Mouse (Mus musculus): Measurements from ENCODE around the gene Rcc2.
A peak's percentile ranks its signal among the peaks of the same experiment; 100 is the strongest.

Rcc2 gene

DNA sequence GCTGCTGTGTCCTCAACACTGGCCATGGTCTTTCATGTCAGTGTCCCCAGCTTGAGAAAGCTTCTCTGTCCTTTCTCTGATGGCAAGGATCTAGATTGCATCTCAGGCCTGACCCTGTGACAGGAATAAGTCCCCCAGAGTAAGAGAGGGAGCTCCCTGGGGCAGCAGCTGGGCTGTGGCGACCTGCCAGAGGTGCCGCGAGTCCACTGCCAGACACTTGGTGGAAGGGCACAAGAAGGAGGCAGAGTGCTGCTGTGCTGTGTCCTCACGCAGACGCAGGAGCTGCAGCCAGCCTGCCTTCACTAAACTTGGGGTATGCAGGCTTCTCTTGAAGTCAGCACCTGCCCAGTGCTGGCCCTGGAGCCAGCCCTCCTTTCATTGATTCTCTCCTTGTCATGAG lies 11.0 kb downstream of the Rcc2 start:
- DNase-seq = no peak

GRCm38 (mm10) chr4:140713480-140714365 lies 13.4 kb downstream of the Rcc2 start:
- peak; percentile 58 to 66 for DNase-seq

GRCm38 (mm10) chr4:140714586-140714985 lies 14.2 kb downstream of the Rcc2 start:
- DNase-seq = no peak

GRCm38 (mm10) chr4:140716994-140717393 lies 16.7 kb downstream of the Rcc2 start:
- DNase-seq = no peak

- no peak for DNase-seq
These were observed 18.1 kb downstream of the Rcc2 start for GRCm38 (mm10) chr4:140718436-140718835.

DNA sequence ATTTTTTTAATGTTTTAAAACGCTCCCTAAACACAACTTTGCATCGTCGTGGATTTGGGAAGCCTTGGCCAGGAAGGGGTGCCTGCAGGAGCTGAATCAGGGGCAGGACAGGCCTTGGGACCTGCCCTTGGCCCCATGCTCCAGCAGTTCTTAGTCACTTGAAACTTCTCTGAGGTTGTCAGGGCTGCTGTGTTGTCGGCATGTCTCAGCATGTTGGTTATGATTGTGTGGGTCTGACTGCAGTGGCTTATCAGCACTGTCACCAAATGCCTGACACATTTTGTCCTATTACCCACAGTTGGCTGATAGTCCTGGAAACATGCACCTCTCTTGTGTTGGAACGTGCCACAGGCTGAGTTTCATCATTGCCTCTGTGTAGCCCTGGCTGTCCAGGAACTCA lies 19.8 kb downstream of the Rcc2 start:
- DNase-seq = no peak

DNA sequence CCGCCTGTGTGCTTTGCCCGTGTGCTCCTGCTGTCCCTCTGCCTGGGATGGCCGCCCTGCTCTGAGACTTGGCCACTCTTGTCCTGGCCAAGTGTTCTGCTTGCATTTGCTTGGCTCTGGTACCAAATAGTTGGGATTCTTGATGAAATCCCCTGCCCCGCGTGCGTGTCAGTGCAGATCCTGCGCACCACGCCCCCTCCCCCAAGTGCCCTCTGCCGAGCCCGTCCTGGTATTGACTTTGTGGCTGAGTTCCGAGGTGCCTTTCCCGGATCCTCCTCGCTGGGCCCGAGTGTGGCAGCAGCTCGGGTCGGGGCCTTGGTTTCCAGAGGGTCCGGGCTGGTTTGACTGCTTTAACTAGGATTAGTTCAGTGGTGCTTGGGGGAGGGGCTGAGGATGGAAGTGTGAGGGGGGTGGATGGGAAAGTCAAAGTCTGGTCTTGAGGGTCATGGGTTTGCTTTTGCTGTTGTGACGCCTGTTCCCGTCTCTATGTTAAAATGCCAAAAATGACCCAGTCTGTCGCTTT lies 21.7 kb downstream of the Rcc2 start:
- no peak for DNase-seq

DNA sequence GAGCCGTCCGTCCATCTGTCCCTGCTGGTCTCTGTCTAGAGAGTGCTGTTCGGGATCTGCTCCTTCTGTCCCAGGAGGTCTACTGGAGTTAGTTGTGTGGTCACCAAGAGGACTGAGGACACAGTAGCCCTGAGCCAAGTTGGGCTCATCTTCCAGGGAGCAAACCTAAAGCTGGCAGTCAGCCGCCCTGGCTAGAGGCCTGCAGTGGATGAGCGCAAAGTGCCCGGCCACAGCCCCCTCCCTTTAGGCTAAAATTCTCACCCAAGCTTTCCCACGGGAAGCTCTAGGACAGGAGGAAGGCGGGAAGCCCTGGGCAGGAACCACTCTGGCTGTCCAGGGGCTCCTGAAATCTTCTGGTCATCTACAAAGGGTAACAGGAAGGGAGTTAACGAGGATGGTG lies 22.4 kb downstream of the Rcc2 start:
- DNase-seq = no peak

DNA sequence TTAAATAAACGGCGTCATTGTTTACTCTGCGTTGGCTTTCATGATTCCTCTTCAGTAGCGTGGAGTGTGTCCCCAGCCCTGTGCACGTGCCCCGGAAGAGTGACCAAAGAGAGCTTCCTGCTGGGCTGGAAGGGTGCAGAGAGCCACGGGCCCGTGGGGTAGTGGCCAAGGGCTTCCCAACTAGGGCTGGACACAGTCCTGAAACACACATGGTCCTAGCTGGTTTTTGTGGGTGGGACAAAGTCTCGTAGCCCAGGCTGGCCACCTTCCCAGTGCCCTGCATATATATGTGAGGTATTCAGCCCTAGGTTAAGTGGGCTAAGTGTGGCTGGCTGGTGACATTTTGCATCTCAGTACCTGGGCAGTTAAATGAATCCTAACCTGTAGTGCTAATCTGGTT lies 22.9 kb downstream of the Rcc2 start:
- no peak for DNase-seq

DNA sequence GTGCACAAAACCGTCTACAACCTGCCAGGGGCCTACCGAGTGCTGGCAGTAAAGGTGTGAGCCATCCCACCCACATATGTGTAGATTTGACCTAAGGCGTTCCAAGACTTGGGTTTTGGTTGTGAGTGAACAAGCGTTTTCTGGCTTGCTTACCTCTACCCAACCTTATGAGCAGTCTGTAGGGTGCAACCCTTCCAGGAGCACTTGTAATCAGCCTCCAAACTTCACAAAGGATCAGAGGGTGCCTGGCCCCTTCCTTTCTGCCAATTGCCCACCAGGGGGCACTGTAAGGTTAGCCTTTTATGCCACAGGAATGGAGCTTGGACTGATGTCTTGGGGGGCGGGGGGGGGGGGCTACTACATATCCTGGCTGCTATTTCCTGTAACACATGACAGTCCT lies 23.5 kb downstream of the Rcc2 start:
- no peak for DNase-seq

GRCm38 (mm10) chr4:140724739-140725138 lies 24.4 kb downstream of the Rcc2 start:
- no peak for DNase-seq

GRCm38 (mm10) chr4:140726907-140727306 lies 26.6 kb downstream of the Rcc2 start:
- no peak for DNase-seq

- no peak for DNase-seq
These were observed 31.3 kb downstream of the Rcc2 start for GRCm38 (mm10) chr4:140731654-140732053.

GRCm38 (mm10) chr4:140732871-140733270 lies 32.5 kb downstream of the Rcc2 start:
- DNase-seq = no peak

DNA sequence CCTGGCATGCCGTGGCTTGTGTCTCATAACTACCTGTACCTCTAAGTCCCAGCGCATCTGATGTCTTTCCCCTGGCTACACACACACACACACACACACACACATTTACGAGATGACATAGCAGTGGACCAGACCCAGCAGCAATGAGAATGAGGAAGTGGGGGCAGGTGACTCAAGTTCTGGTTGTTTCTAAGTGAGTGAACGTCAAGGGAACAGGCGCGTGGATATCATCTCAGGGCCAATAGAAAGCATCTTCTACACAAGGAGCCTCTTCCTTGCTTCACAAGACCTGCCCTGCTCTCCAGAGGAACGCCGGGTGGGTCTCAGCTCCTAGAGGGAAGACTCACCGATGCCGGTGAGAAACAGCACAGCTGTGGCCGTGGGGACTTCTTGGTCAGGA lies 40.3 kb downstream of the Rcc2 start:
- DNase-seq = no peak

DNA sequence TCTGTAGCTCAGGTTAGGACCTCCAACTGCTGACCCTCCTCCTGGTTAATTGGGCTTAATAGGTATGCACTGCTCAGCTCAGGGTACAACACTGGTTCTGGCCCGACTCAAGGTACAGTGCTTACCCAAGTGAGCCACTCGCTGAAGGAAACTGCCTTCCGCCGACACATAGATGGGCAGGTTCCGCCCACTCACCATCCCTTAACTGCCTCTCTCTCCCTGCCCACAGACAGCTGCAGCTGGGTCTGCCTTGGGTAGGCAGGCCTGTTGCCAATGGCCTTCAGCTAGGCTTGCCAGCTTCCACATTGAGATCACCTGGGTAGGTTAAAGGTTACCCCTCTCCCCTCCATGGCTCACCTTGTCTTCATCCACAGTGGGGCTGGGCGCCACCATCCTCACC lies 41.1 kb downstream of the Rcc2 start:
- DNase-seq = no peak

DNA sequence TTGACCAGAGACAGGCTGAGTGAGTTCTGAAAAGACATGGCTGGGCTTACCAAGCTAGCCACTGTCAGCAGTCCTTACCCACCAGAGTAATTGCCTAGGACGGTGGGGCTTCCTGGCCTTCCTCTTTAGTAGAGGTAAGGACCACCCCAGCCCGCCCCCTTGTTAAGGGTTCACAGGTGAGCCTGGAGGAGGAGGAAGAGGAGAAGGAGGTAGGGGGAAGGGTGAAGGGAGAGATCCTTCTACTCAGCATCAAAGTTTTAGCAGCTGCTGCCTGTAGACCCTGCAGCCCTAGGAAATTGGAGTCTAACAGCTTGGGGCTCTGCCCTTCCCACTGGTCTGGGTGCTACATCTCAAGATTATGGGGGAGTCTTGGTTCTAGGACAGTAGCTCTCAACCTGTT lies 42.2 kb downstream of the Rcc2 start, which contains the start of gene Padi6:
Gene Padi6, minus strand, starts transcription at position 101 of the 400 bp plus-strand sequence.
- no peak for DNase-seq

DNA sequence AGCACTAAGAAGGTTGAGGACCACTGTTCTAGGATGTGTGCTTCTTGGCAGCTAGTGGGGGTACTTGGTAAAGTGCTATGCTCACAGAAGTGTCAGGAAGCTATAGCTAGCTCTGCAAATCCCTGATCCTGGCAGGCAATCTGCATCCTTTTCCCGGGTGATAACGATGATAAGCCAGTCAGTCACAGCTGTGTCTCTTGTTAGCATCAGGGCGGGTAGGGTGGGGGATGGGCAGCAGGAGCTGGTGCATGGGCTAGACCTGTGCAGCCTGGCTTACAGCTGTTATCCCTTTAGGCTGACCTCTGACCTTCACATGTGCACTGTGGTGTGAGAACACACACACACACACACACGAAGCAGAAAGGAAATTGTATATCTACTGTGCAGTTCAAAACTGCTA lies 42.7 kb downstream of the Rcc2 start:
- DNase-seq = no peak

DNA sequence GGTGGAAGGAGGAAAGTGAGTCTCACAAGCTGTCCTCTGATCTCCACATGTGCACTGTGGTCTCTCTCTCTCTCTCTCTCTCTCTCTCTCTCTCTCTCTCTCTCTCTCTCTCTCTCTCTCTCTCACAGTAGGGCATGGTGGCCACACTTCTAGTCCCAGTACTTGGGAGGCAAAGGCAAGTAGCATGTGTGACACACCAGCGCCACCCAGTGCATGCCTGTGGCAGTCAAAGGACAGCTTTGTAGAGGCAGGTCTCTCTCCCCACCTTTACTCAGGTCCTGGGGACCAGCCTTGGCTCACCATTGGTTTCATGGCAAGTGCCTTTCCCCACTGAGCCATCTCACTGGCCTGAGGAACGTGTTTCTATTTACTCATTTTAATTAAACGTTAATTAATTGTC lies 44.3 kb downstream of the Rcc2 start:
- DNase-seq = peak; percentile 30 to 52

- DNase-seq = no peak
These were observed 47.6 kb downstream of the Rcc2 start for GRCm38 (mm10) chr4:140747978-140748377.

- DNase-seq = peak; percentile 83 to 89
These were observed 50.0 kb downstream of the Rcc2 start for GRCm38 (mm10) chr4:140750328-140750727.

GRCm38 (mm10) chr4:140753366-140753765 lies 53.0 kb downstream of the Rcc2 start:
- DNase-seq = peak in 1 of 2 experiments; percentile 30

GRCm38 (mm10) chr4:140755811-140756210 lies 55.5 kb downstream of the Rcc2 start:
- DNase-seq = no peak

- no peak for DNase-seq
These were observed 61.3 kb downstream of the Rcc2 start for GRCm38 (mm10) chr4:140761601-140762000.

DNA sequence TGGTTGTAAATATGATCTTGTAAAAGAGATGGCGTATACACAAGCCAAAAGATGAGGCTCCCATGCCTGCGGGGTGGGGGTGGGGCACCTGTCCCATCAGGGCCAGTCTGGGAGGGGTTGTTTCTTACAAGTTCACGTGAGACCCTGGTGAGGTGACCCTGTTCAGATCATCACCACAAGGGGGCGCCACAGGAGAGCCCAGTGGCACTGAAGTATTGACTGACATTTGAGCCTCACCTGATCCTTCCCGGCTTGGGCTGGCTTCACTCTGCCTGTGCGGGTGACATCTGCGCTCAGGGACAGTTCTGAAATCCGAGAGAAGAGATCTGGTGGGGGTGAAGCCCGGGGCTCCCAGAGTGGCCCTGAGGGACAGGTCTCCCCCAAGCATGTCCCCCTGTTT lies 62.8 kb downstream of the Rcc2 start:
- peak; percentile 57 to 60 for DNase-seq
